Mouse (Mus musculus) kidney, postnatal 36 days (tissue): ENCODE data around the gene Myh9.

Experiments
- DNase-seq, 2 experiments: peaks; one replicate each; pipeline ENCODE4 v3.0.0; 2021 to 2022; ENCODE audit warnings: mixed read lengths in 2 of 2

Myh9 gene

DNA sequence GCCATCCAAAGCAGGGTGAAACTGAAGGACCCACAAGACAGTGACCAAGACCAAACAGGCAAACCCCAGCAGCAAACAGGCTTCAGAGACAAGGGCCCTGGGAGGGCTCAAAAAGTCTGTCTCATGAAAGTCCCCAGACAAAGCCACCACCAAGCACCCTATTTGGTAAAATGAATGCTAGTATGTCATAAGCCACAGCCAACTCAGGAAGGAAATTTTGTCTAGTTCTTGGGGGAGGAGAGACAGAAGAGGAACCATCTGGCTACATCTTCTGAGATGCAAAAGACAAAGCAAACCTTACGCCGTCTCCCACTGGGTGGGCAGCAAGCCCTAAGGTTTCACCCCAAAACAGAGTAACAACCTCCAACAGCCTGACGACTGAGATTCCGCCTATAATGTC lies 36.3 kb downstream of the Myh9 start:
- DNase-seq: no peak

- no peak for DNase-seq
Observed at GRCm38 (mm10) chr15:77804949-77805348, 37.0 kb downstream of the Myh9 start.

- DNase-seq: no peak
Observed at GRCm38 (mm10) chr15:77804460-77804859, 37.5 kb downstream of the Myh9 start.

GRCm38 (mm10) chr15:77803747-77804146 lies 38.2 kb downstream of the Myh9 start:
- no peak for DNase-seq

DNA sequence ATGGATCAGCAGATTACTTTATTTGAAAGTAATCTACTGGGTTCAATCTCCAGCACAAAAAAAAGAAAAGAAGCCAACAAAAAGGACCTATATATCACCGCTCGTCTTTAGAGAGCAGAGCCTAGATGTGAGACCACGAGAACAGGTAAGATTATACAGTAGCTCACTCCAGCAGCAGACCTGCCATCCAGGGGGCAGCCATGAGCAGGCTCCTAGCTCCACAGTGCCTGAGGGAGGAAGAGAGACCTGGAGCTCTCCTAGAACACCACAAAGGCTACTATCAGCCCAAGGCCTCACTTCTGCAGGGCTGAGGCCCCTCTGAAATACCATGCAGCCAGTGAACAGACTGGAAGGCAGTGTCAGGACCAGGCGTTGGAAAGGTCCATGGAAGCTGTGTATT lies 39.0 kb downstream of the Myh9 start:
- peak in 1 of 2 experiments; percentile 68 for DNase-seq

DNA sequence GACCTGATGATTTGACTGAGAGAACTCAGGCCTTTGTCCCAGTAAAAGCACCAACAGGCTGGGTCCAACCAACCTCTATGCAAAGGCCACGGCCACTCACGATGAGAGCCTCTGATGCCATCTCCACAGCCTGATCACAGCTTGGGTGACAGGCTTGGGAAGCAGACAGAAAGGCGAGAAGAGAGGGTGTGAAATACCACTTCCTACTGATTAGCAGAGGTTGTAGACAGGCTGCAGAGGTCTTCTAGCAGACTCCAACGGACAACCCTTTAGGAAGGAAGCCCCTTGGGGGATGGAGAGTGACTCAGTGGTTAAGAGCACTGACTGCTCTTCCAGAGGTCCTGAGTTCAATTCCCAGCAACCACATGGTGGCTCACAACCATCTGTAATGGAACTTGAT lies 40.8 kb downstream of the Myh9 start:
- no peak for DNase-seq

DNA sequence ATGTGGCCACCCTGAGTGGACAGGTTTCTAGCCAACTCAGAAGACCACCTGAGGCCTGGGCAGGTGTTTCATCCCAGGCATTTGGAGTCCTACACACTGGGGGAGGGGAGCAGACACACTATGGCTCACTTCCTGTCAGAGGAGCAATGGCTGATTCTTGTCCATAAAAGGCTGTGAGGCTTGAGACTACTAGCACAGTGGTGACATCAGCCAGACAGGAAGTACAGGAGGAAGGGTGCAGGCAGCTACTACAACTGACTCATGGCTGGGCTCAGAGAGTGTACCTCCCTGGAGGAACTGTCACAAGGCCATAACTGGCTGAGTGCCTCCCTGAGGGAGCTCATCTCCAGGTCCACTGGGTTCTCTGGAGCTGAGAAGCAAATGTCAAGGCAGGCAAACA lies 41.5 kb downstream of the Myh9 start:
- peak; percentile 68 to 89 for DNase-seq

GRCm38 (mm10) chr15:77799491-77800474 lies 42.2 kb downstream of the Myh9 start:
- DNase-seq: no peak

GRCm38 (mm10) chr15:77798664-77799490 lies 43.1 kb downstream of the Myh9 start:
- peak; percentile 70 to 77 for DNase-seq

DNA sequence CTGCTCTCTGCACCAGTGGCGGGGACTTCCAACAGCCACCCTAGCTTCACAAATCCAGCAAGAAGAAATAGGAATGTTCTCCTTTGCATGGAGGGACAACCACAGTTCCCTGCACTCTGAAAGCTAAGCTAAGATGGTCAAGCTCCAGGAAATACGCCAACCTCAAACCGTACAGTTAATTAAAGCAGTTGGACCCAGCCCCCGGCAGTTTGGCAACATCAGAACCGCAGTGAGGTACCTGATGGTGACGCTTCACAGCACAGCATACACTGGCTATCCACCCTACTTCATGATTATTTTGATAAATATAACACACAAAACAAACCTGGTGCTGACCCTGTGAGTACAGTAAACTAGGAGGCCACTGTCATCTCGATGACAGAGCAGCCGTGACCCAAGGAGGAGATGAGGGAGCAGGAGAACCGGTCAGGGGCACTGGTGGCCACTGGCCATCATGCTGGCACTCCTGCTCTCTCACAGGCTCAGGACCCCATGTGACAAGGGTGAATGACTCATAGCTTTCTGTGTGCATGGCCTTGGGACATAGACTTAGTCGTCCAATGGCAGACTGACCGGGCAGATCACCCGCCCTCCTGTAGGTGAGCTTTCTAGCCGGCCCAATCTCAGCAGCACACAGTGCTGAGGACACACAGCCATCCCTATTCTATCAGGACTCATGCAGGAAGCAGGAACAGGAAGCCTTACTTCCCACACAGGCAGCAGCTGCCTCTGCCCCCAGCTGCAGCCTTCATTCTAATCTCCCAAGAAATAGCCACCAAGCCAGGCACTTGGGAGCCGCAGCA lies 44.2 kb downstream of the Myh9 start:
- DNase-seq: peak; percentile 53 to 67

- DNase-seq: no peak
Observed at GRCm38 (mm10) chr15:77796409-77797035, 45.5 kb downstream of the Myh9 start.

DNA sequence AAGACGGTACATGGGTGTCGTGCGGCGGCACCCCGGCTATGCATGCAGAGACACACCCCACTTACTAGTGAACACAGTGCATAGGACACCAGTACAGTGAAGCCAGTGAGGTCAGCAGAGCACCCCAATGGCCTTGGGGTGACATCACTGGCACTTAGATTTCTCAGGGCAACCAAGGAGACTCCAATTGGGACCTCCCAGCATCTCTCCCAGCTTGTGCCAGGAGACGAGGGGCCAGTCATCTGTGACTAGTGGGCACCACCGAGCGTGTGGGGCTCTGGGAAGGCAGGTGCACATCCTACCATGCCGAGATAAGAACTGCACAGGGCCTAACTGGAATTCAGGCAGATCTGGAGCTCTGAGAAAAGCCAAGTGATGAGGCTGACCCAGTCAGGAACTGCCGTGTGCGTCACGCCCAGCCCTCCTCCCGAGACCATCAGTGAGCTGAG lies 47.0 kb downstream of the Myh9 start:
- DNase-seq: no peak

GRCm38 (mm10) chr15:77794138-77794907 lies 47.7 kb downstream of the Myh9 start:
- no peak for DNase-seq

DNA sequence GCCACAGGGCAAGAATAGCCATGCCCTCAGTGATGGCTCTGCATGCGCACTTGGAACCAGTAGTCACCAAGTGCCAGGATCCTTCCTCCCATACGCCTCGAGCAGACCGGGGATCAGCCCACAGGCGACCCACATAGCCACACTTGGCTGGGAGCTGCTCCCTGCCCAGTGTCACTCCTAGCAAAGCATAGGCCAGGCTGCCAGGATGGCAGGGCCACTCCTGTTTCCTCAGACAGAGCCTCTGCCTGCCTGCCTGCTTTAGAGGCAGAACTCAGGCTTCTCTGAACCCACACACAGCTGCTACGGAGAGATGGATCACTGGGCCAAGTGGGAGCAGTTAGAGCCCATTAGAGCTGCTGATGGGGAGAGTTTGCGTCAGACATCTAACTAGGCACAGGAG lies 48.4 kb downstream of the Myh9 start:
- DNase-seq: no peak

DNA sequence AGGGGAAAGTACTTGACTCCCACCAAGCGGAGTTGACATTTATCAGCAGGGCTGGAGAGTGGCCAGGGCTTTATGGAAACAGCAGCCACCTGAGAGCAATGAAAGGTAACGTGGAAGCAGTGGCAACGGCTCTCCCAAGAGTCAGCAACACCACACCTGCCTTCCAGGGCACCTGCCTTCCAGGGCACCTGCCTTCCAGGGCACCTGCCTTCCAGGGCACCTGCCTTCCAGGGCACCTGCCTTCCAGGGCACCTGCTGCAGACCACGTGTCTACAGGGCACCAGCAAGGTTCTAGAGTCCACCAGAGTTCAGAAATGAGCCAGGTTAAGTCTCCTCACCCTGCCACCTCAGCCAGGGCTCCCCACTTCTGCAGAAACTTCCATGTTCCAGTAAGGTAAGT lies 48.9 kb downstream of the Myh9 start:
- no peak for DNase-seq

- no peak for DNase-seq
Observed at GRCm38 (mm10) chr15:77792056-77792455, 49.9 kb downstream of the Myh9 start.

- no peak for DNase-seq
Observed at GRCm38 (mm10) chr15:77790656-77791405, 51.1 kb downstream of the Myh9 start.

GRCm38 (mm10) chr15:77789186-77789585 lies 52.8 kb downstream of the Myh9 start:
- DNase-seq: no peak

- no peak for DNase-seq
Observed at GRCm38 (mm10) chr15:77788356-77788755, 53.6 kb downstream of the Myh9 start.

- no peak for DNase-seq
Observed at GRCm38 (mm10) chr15:77785807-77786206, 56.2 kb downstream of the Myh9 start.
